Mouse (Mus musculus) limb, embryonic 13.5 days (tissue): ENCODE data around the gene Sipa1. TPM values are rescaled to one million over a fixed set of nuclear protein-coding genes. Genes with fewer than 3 reads are reported as not detected.

Experiments used
- ATAC-seq: fragments of 200-750 bp; cut with Nextera tagmentation; 2 replicates; pipeline ENCODE4 v1.8.0; 2017; ENCODE audit warnings: low read depth, moderate number of reproducible peaks, moderate TSS enrichment; ENCODE audit not compliant: low FRiP score
- H3K27ac ChIP-seq: fragments of 300-500 bp; sonication (generic); 2 replicates; pipeline ENCODE4 v1.5.1; 2015; ENCODE audit warnings: inconsistent platforms, mild to moderate bottlenecking, moderate library complexity
- H3K27me3 ChIP-seq: fragments of 300-500 bp; sonication (generic); 2 replicates; pipeline ENCODE4 v1.6.1; 2015; ENCODE audit warnings: mild to moderate bottlenecking, inconsistent platforms
- H3K36me3 ChIP-seq: fragments of 300-500 bp; sonication (generic); 2 replicates; pipeline ENCODE4 v1.6.1; 2015; ENCODE audit warnings: inconsistent platforms, mild to moderate bottlenecking, moderate library complexity
- H3K4me1 ChIP-seq: fragments of 300-500 bp; sonication (generic); 2 replicates; pipeline ENCODE4 v1.6.1; 2015; ENCODE audit warnings: inconsistent platforms
- H3K4me2 ChIP-seq: fragments of 300-500 bp; sonication (generic); replicated peaks from 2 replicates; pipeline ENCODE4 v1.6.1; 2015; ENCODE audit warnings: inconsistent platforms, mild to moderate bottlenecking, moderate library complexity
- H3K4me3 ChIP-seq: fragments of 300-500 bp; sonication (generic); 2 replicates; pipeline ENCODE4 v1.5.1; 2015; ENCODE audit warnings: moderate library complexity, mild to moderate bottlenecking, inconsistent platforms
- H3K9ac ChIP-seq: fragments of 300-500 bp; sonication (generic); 2 replicates; pipeline ENCODE4 v1.6.1; 2015; ENCODE audit warnings: mild to moderate bottlenecking, inconsistent platforms
- H3K9me3 ChIP-seq: fragments of 300-500 bp; sonication (generic); 2 replicates; pipeline ENCODE4 v1.6.1; 2016; ENCODE audit warnings: inconsistent platforms
- WGBS: fragments of 180-500 bp; shearing (Covaris S2); methylation state at CpG from one replicate; pipeline ENCODE4 v1.1.7; 2015; 5-methylcytosine and 5-hydroxymethylcytosine counted together
- polyA plus RNA-seq: library from polyadenylated mRNA; unstranded; fragments of >200 nt; fragmentation: Nextera tagmentation; extraction: Ambion mirVana; gene quantifications from 2 replicates; pipeline ENCODE4 v1.2.1, GENCODE M21; 2015

Sipa1 gene
- polyA plus RNA-seq, 1 experiment from 2014 or later = 27.8 TPM

DNA sequence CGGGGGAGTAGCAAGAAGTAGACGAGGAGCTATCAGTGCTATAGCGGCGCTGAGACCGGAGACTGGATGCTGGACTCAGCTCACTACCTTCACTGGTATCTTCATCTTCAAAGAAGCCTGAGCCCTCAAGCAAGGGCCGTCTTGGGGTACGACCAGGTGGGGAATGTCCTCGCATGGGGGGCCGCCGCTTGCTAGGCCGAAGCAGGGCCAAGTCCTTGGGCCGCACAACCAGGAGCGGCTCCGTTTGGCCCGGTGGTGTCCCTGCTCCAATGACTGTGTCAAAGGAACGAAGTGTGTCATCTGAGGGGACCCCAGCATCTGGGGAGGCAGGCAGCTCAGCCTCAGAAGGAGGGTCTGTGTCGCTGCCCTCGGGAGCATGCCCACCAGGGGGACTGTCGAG is 21.9 kb upstream of the Sipa1 start:
- no peak for ATAC-seq
- 94% methylated on average over 19 of the region's 19 CpGs for WGBS
- no peaks in the 10 kb centered on the region for H3K27me3 ChIP-seq
- H3K9ac ChIP-seq = no peak overlapping the region
- H3K4me1 ChIP-seq = peaks cover 16% of the 10 kb centered on the region
- no peak overlapping the region for H3K4me3 ChIP-seq
- no peak overlapping the region for H3K27ac ChIP-seq
- no peaks in the 10 kb centered on the region for H3K9me3 ChIP-seq
- peaks cover 62% of the 10 kb centered on the region for H3K36me3 ChIP-seq
- H3K4me2 ChIP-seq = no peak overlapping the region

DNA sequence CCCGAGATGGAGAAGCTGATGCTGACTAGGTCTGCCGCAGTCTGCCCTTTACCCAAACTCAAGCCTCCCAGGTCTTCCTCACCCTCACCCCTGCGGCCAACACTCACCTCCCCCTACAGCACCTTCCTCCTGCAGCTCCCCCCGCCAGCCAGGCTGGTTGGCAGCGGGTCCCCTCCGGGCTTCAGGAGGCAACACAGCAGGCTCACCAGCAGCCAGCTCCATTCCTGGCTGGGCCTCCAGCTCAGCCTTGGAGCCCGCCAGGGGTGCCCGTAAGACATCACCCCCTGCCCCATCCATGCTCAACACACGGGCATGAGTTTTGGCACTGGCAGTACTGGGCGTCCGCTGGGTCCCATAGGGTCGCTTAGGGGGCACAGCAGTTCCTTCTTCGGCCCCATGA is 21.5 kb upstream of the Sipa1 start:
- Histone ChIP-seq H3K9ac (no peak overlapping the region), H3K4me3 (no peak overlapping the region), H3K4me2 (no peak overlapping the region), H3K36me3 (peaks cover 66% of the 10 kb centered on the region), H3K27ac (no peak overlapping the region), H3K4me1 (peaks cover 12% of the 10 kb centered on the region), H3K9me3 (no peaks in the 10 kb centered on the region), H3K27me3 (no peaks in the 10 kb centered on the region)
- ATAC-seq = no peak
- WGBS = 92% methylated on average over 13 of the region's 13 CpGs

DNA sequence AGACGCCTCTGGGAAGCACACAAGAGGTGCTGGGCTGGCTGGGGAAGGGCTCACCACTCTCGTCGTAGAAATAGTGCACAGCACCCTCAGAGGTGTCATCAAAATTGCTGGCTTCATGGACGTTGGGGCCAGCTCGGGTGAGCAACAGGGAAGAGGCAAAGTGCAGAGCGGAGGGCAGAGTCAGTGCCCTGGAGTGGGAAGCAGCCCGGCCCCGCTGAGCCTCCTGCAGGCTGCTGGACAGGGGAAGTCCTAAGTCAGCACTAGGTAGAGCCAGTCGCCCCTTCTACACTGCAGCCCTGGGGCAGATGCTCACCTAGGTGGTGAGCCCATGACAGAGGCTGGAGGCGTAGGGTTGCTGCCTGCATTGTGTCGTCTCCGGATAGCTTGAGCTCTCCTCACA is 20.7 kb upstream of the Sipa1 start:
- H3K9ac ChIP-seq = no peak overlapping the region
- no peak overlapping the region for H3K4me3 ChIP-seq
- no peaks in the 10 kb centered on the region for H3K27me3 ChIP-seq
- no peak overlapping the region for H3K4me2 ChIP-seq
- WGBS = 86% methylated on average over 12 of the region's 12 CpGs
- H3K36me3 ChIP-seq = peaks cover 74% of the 10 kb centered on the region
- no peaks in the 10 kb centered on the region for H3K9me3 ChIP-seq
- peaks cover 12% of the 10 kb centered on the region for H3K4me1 ChIP-seq
- no peak for ATAC-seq
- no peak overlapping the region for H3K27ac ChIP-seq

DNA sequence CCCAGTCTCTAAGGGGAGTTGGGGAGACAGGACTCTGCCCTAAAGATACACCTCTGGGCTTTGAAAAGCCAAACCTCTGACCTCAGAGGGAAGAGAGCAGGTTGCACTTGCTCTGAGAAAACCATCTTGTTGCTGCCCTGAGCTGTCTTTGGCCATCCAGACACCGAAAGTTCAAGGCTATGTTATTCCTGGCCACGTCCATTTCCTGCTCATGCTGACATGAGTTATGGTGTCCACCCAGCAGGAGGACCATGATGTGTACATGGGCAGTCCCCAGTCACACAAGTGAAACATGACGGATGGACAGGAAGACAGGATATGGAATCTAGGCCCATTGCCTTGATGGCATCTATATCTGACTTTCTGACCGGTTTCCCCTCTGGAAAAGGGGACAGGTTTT is 16.9 kb upstream of the Sipa1 start:
- Histone ChIP-seq H3K27ac (no peak overlapping the region), H3K9ac (no peak overlapping the region), H3K36me3 (peaks cover 96% of the 10 kb centered on the region), H3K4me2 (no peak overlapping the region), H3K4me3 (no peak overlapping the region), H3K27me3 (no peaks in the 10 kb centered on the region), H3K4me1 (no peaks in the 10 kb centered on the region), H3K9me3 (no peaks in the 10 kb centered on the region)
- 78% methylated on average over 4 of the region's 4 CpGs for WGBS
- ATAC-seq = no peak

DNA sequence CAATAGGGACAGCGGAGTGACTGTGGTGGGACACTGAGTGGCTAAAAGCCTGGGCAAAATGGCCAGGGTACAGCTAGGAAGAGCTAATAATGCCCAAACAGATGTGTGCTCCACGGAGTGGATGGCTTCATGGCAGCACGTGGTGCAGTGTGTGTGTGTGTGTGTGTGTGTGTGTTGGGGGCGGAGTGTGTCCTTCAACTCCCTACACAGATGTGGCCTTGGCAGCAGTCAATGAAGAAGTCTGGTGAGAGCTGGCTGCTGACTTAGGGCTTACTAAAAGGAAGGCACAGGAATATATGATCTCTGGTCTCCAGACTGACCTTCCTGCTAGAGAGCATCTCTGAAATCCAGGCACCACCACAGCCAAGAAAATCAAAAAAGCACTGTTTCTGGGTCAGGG is 4.9 kb upstream of the Sipa1 start:
- no peaks in the 10 kb centered on the region for H3K9me3 ChIP-seq
- no peak overlapping the region for H3K4me2 ChIP-seq
- H3K27ac ChIP-seq = no peak overlapping the region
- peaks cover 91% of the 10 kb centered on the region for H3K36me3 ChIP-seq
- peaks cover 10% of the 10 kb centered on the region for H3K4me1 ChIP-seq
- H3K27me3 ChIP-seq = no peaks in the 10 kb centered on the region
- H3K9ac ChIP-seq = no peak overlapping the region
- WGBS = 89% methylated on average over 4 of the region's 4 CpGs
- ATAC-seq = no peak
- H3K4me3 ChIP-seq = no peak overlapping the region

DNA sequence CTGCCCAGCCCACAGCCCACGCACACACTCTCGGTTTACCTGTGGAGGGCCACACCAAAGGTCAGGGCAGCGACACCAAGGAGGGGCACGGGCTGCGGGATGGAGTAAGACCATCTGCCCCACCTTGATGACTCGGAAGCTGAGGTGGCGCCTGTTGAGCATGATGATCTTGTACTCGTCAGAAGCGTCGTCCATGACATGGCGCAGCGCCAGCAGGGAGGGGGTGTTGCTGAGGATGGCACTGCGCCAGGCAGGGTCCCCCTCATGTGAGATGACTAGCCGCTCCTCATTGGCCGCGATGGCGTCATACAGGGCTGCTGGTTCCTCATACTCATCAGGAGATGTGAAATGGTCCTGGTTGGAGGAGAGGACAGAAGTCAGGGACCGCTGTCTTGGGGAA is 2.9 kb upstream of the Sipa1 start:
- peaks cover 71% of the 10 kb centered on the region for H3K36me3 ChIP-seq
- H3K9ac ChIP-seq = no peak overlapping the region
- H3K4me1 ChIP-seq = peaks cover 29% of the 10 kb centered on the region
- no peak for ATAC-seq
- no peak overlapping the region for H3K4me2 ChIP-seq
- no peak overlapping the region for H3K4me3 ChIP-seq
- WGBS = 94% methylated on average over 18 of the region's 18 CpGs
- no peak overlapping the region for H3K27ac ChIP-seq
- no peaks in the 10 kb centered on the region for H3K9me3 ChIP-seq
- no peaks in the 10 kb centered on the region for H3K27me3 ChIP-seq

DNA sequence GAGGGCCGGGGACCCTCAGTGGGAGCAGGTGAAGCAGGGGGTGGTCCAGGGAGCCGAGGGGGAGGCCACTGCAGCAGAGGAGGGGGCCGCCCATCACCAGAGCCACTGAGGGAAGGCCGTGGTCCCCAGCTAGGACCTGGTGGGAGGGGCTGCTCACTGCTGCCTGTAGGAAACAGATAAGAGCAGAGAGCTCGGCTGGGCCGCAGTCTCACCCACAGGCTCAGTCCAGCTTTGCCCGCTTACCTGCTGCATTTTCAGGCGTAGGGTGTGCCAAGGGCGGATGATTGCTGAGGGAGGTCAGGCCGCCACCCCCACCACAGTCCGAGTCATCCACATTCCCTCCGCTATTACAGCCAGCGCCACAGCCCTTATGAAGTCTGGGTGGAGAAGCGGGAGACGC is 2.0 kb upstream of the Sipa1 start:
- Histone ChIP-seq H3K4me3 (no peak overlapping the region), H3K27me3 (no peaks in the 10 kb centered on the region), H3K9ac (no peak overlapping the region; the same call in 1 of the 2 replicates), H3K27ac (no peak overlapping the region), H3K9me3 (no peaks in the 10 kb centered on the region), H3K4me2 (no peak overlapping the region), H3K4me1 (peaks cover 34% of the 10 kb centered on the region), H3K36me3 (peaks cover 62% of the 10 kb centered on the region)
- 91% methylated on average over 15 of the region's 15 CpGs for WGBS
- no peak for ATAC-seq

DNA sequence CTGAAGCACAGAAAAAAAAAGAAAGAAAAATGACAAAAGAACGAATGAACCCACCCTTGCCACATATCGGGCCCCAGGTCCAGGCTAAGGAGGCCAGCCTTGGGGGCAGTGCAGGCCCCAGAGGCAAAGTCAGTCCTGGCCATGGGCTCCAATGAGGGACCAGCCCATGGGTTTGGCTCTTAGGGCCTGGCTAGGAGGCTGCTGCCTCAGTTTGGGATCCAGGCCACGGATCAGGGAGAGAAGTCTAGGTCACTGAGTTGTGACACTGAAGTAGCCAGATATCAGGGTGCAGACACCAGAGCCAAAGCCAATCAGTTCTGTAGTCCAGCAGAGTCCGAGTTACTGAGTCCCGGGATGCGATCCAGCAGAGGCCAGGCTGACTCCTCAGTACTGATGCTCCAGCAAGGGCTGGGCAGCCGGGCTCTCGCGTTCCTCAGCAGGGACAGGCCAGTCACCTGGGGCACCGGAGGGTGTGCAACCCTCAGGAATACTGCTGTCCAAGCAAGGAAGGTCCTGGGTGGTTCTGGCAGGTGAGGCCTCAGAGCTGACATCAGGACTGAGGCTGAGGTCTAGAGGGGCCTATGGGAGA is 1.3 kb upstream of the Sipa1 start:
- H3K27ac ChIP-seq = no peak overlapping the region
- no peak for ATAC-seq
- WGBS = 93% methylated on average over 10 of the region's 10 CpGs
- H3K4me1 ChIP-seq = peaks cover 36% of the 10 kb centered on the region
- H3K9me3 ChIP-seq = no peaks in the 10 kb centered on the region
- H3K27me3 ChIP-seq = no peaks in the 10 kb centered on the region
- no peak overlapping the region for H3K4me2 ChIP-seq
- H3K36me3 ChIP-seq = peaks cover 62% of the 10 kb centered on the region
- peak overlapping the region; percentile 13; the same call in 1 of the 2 replicates for H3K9ac ChIP-seq
- no peak overlapping the region for H3K4me3 ChIP-seq

DNA sequence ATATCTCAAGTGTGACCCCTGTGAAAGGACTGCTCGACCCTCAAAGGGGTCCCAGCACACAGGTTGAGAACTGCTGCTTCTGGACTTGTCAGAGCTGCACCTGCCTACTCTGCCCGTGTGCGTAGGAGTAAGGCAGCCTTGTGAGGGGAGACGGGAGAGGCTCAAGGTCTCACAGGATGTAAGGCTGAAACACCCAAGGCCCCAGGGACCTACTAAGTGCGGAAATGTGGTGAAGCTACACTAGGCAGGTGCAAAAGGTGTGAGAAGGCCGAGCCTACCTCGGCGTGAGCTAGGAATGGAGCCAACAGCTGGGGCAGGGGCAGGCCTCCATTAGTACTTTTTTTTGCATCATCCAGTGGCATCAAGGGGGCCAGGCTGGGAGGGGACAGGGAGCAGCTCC is 1.2 kb downstream of the Sipa1 start:
- Histone ChIP-seq H3K9me3 (no peaks in the 10 kb centered on the region), H3K27me3 (no peaks in the 10 kb centered on the region), H3K4me1 (peaks cover 36% of the 10 kb centered on the region), H3K36me3 (peaks cover 50% of the 10 kb centered on the region), H3K27ac (peak overlapping the region; percentile 88), H3K4me2 (peak overlapping the region; percentile 74), H3K4me3 (peak overlapping the region; percentile 52), H3K9ac (peak overlapping the region; percentile 66)
- ATAC-seq = no peak
- 61% methylated on average over 8 of the region's 8 CpGs for WGBS

DNA sequence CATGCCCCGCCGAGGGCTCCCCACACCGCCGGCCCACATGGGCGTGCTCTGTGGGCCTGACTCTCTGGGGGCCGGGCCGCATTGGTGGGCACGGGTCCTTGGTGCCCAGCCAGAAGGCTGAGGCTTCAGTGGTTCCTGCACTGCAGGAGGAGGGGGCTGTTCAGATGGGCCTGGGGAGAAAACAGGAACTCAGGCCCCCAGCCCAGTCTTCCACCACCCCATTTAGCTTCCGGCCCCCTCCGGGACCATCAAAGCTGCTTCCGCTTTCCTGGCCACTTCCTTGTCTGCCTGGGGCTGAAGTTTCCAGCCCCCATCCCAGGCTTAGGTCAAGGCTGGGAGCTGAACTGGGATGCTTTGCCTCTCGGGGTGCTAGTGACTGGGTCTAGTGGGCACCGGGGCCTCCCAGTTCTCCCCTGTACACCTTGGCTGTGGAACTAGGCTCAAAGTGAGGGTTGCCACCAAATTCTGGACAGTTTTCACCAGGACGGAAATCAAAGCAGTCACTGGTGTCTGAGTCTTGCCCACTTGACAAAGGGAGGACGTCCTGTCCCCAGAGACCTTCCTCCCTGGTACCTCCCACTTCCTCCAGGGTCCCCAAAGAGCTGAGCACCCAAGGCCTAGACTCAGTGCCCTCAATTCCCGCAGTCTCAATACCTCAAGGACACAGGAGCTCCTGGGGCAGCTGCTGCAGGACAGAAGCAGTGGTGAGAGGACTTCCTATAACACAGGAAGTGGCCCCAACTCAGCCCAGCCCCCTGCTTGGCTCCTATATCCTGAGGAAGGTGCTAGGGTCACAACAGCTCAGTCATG is 2.4 kb downstream of the Sipa1 start:
- peak overlapping the region; percentile 48; the same call in 1 of the 2 replicates for H3K9ac ChIP-seq
- no peaks in the 10 kb centered on the region for H3K9me3 ChIP-seq
- no peak for ATAC-seq
- H3K4me3 ChIP-seq = peak overlapping the region; percentile 14
- H3K4me1 ChIP-seq = peaks cover 36% of the 10 kb centered on the region
- H3K27ac ChIP-seq = 0 out of 2 replicates have a peak overlapping the region, but pooled peaks have one; percentile 0
- peaks cover 3% of the 10 kb centered on the region; the same call in 1 of the 2 replicates for H3K27me3 ChIP-seq
- WGBS = 82% methylated on average over 16 of the region's 16 CpGs
- H3K36me3 ChIP-seq = peaks cover 43% of the 10 kb centered on the region
- H3K4me2 ChIP-seq = peak overlapping the region; percentile 74

DNA sequence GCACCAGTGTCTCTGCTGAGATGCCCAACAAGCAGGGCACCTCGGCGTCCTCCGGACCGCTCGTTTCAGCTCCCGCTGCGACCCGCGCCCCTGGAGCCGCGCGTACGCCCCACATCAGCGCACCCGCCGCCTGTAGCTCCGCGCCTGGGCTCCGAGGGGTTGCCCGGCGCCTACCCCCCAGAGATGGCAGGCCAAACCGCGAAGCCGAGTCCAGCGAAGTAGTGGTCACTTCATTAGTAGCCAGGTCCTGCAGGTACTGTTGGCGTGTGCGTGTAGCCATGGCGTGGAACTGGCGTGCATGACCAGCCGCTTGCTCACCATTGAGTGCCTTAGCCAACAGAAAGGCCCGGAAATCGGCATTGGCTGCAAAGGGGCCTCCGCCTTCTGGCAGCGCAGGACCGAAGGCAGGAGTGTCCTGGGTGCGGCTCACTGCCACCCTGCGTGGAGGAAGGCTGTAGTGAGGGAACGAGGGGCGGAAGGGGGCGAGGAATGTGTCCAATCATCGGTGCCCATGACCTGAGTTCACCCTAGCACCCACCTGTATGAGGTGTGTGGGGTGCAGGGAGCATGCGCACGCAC is 8.7 kb downstream of the Sipa1 start:
- no peak overlapping the region for H3K27ac ChIP-seq
- peaks cover 46% of the 10 kb centered on the region for H3K36me3 ChIP-seq
- WGBS = 10% methylated on average over 43 of the region's 43 CpGs
- peak overlapping the region; percentile 82 for H3K4me2 ChIP-seq
- H3K4me1 ChIP-seq = peaks cover 22% of the 10 kb centered on the region
- ATAC-seq = 0 out of 2 replicates have a peak, but pooled peaks have one; percentile 5
- H3K9me3 ChIP-seq = no peaks in the 10 kb centered on the region
- peak overlapping the region; percentile 48 for H3K4me3 ChIP-seq
- H3K9ac ChIP-seq = peak overlapping the region; percentile 60
- peaks cover 31% of the 10 kb centered on the region for H3K27me3 ChIP-seq

DNA sequence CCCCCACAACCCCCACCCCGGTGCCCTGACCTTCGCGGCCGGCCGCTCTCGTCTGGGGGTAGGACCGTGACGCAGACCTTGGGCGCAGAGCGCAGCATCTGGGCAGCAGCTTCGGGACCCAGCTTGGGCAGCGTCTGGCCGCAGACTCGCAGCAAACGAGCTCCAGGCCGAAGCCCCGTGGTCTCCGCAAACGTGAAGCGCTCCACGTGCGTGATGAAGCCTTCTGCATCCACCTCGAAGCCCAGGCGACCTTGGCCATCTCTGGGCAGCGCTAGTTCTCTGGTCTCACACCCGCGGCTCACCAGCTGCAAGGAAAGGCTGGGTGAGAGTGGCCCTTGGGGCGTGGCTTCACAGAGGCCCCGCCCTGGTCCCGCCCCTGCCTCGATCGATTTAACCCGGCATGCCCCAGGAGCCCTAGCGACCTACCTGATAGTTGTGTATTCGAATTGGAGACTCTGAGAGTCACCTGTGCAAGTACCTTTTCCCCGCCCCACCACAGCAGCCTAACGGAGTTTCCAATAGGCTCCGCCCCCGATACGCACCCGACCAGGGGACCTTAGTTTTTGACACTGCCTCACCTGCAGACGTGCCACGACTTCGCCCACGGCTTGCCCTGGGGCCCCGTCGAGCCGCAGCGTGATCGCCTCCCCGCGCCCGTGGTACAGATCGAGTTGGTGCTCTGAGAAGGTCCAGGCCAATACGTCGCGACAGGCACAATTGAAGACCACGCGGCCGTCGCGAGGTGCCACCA is 9.4 kb downstream of the Sipa1 start:
- Histone ChIP-seq H3K27me3 (peaks cover 31% of the 10 kb centered on the region), H3K9ac (peak overlapping the region; percentile 60), H3K4me3 (peak overlapping the region; percentile 48), H3K36me3 (peaks cover 40% of the 10 kb centered on the region), H3K9me3 (no peaks in the 10 kb centered on the region), H3K4me1 (peaks cover 25% of the 10 kb centered on the region), H3K27ac (no peak overlapping the region), H3K4me2 (peak overlapping the region; percentile 82)
- 5% methylated on average over 61 of the region's 62 CpGs for WGBS
- ATAC-seq = peak; percentile 38; the same call in 1 of the 2 replicates
